Mouse (Mus musculus) midbrain, embryonic 14.5 days (tissue): ENCODE measurements at regions not wholly inside any gene's neighbourhood (a gene's known extent, or its start where the extent isn't known, plus 50 kb on each side); places are given as distances from the start of the nearest gene placed in this dataset.
"Not testable (repeated sequence)": the region's sequence is repeated elsewhere in the genome, so short reads cannot be mapped to it uniquely, and the experiment has no call there.

ENCODE experiments used
- ATAC-seq: fragments of 200-750 bp; cut with Nextera tagmentation; 2 replicates; pipeline ENCODE4 v1.8.0; 2017; ENCODE audit warnings: moderate number of reproducible peaks, moderate library complexity; ENCODE audit not compliant: low FRiP score, low TSS enrichment
- DNase-seq: peaks from one replicate; pipeline ENCODE4 v3.0.0-alpha.2; 2015
- H3K27ac ChIP-seq: fragments of 300-500 bp; sonication (generic); replicated peaks from 2 replicates; pipeline ENCODE4 v1.5.1; 2014; ENCODE audit warnings: mild to moderate bottlenecking, low read depth, low read length, moderate library complexity
- H3K27me3 ChIP-seq: fragments of 300-500 bp; sonication (generic); 2 replicates; pipeline ENCODE4 v1.6.1; 2014; ENCODE audit warnings: low read length, control low read depth, mixed read lengths; ENCODE audit not compliant: control insufficient read depth, insufficient read depth
- H3K36me3 ChIP-seq: fragments of 300-500 bp; sonication (generic); 2 replicates; pipeline ENCODE4 v1.6.1; 2014; ENCODE audit warnings: low read length, control low read depth; ENCODE audit not compliant: control insufficient read depth, insufficient read depth
- H3K4me1 ChIP-seq: fragments of 300-500 bp; sonication (generic); 2 replicates; pipeline ENCODE4 v1.6.1; 2014; ENCODE audit warnings: mild to moderate bottlenecking, antibody characterized with exemption, low read length, control low read depth; ENCODE audit not compliant: control insufficient read depth, insufficient read depth
- H3K4me2 ChIP-seq: fragments of 300-500 bp; sonication (generic); 2 replicates; pipeline ENCODE4 v1.6.1; 2014; ENCODE audit warnings: mild to moderate bottlenecking, low read length, moderate library complexity
- H3K4me3 ChIP-seq: fragments of 300-500 bp; sonication (generic); replicated peaks from 2 replicates; pipeline ENCODE4 v1.5.1; 2014; ENCODE audit warnings: low read depth, low read length
- H3K9ac ChIP-seq: fragments of 300-500 bp; sonication (generic); replicated peaks from 2 replicates; pipeline ENCODE4 v1.6.1; 2014; ENCODE audit warnings: mild to moderate bottlenecking, low read length, moderate library complexity
- H3K9me3 ChIP-seq: fragments of 300-500 bp; sonication (generic); 2 replicates; pipeline ENCODE4 v1.6.1; 2016; ENCODE audit warnings: low read length, control low read depth, mixed read lengths; ENCODE audit not compliant: control insufficient read depth
- WGBS: fragments of 180-500 bp; shearing (Covaris S2); extraction: QIAGEN DNeasy Blood & Tissue Kit; methylation state at CpG from one replicate; pipeline ENCODE4 v1.1.7; 2014; 5-methylcytosine and 5-hydroxymethylcytosine counted together

GRCm38 (mm10) chr9:5542604-5543003 lies 197.4 kb downstream of the Casp12 start:
- H3K27ac ChIP-seq, result no peak overlapping the region
- H3K9me3 ChIP-seq, result no peaks in the 10 kb centered on the region
- no peak overlapping the region for H3K9ac ChIP-seq
- no peak overlapping the region for H3K4me3 ChIP-seq
- 72% methylated on average over 1 of the region's 1 CpGs for WGBS
- DNase-seq (no peak), ATAC-seq (no peak)
- no peaks in the 10 kb centered on the region for H3K36me3 ChIP-seq
- H3K27me3 ChIP-seq, result no peaks in the 10 kb centered on the region
- H3K4me1 ChIP-seq, result no peaks in the 10 kb centered on the region
- H3K4me2 ChIP-seq, result no peak overlapping the region

DNA sequence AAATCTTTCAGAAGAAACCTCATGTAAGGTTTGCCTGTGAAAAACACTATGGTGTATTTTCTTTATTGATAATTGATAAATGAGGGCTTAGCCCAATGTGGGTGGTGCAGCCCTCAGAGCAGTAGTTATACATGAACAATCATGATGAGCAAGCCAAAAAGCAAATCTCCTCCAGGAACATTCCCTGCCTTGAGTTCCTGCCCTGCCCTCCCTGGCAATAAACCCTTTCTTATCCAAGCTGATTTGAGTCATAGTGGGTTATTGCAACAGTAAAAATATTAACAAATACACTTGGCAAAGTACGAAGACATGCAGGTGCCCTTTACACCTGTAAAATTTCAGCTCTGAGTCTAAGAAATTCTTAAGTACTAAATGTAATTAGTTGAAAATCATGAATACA lies 229.8 kb downstream of the Casp12 start:
- no peak for DNase-seq
- no peaks in the 10 kb centered on the region for H3K27me3 ChIP-seq
- WGBS, result 92% methylated on average over 1 of the region's 1 CpGs
- no peaks in the 10 kb centered on the region for H3K36me3 ChIP-seq
- no peaks in the 10 kb centered on the region for H3K9me3 ChIP-seq
- ATAC-seq, result no peak
- no peak overlapping the region for H3K9ac ChIP-seq
- no peaks in the 10 kb centered on the region for H3K4me1 ChIP-seq
- no peak overlapping the region for H3K4me2 ChIP-seq
- no peak overlapping the region for H3K4me3 ChIP-seq
- no peak overlapping the region for H3K27ac ChIP-seq

DNA sequence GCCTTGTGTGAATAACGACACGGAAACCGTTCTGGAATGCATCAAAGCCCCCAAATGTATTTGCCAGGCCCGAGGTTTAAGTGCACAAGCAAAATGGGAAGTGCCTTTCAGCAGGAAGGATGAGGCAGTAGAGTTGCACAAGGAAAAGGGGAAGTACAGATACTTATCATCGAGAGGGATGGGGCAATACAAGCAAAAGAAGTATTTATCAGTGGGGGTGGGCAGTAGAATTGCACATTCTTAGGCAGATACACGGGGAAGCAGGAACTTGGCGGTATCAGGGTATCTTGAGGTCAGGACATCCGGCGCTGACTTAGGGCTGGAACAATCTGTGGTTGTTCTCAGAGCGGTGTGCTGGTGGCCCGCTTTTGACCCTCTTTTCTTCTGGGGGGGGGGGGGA lies 232.9 kb downstream of the Casp12 start:
- not testable (repeated sequence) for H3K9ac ChIP-seq, H3K9me3 ChIP-seq, ATAC-seq, H3K4me3 ChIP-seq, DNase-seq, H3K27me3 ChIP-seq, H3K27ac ChIP-seq, H3K4me1 ChIP-seq, H3K4me2 ChIP-seq, H3K36me3 ChIP-seq
- 85% methylated on average over 11 of the region's 11 CpGs for WGBS

DNA sequence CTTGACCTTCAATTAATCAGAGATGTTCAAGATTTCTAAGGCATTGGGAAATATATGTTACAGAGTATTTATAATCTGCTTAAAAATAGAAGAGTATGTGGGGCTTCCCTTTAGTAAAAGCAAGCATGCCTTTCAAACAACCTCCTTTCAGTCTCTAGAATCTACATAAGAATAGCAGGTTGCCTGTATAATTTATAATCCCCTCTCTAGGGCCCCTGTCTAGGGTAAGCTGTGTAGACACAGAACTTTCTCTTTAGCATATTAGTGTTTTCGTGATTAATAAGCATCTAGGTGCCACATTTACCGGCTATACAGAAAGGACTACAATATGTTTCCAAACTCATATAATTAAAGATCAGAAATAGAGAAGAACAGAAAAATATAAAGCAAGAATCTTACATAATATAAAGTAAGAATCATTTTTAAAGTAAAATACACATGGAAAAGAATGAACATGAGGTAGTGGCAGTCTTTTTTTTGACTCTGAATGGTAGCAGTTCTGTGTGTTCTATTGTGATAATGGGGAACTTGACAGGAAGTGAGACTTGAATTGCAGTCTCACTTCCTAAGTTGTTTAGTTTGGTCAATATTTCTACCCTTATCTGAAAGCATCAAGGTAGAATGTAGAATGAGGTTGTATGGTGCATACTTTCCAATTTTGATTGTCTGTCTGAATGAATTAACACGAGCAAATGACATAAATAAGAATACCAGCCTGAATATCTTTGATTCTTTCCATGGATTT lies 250.8 kb downstream of the Casp12 start:
- H3K27me3 ChIP-seq, result no peaks in the 10 kb centered on the region
- H3K4me1 ChIP-seq, result no peaks in the 10 kb centered on the region
- H3K27ac ChIP-seq, result no peak overlapping the region
- no peaks in the 10 kb centered on the region for H3K9me3 ChIP-seq
- H3K4me2 ChIP-seq, result no peak overlapping the region
- no peak overlapping the region for H3K9ac ChIP-seq
- ATAC-seq (peak; percentile 44; the same call in 1 of the 2 replicates), DNase-seq (peak; percentile 35)
- WGBS, result 46% methylated on average over 3 of the region's 3 CpGs
- no peaks in the 10 kb centered on the region for H3K36me3 ChIP-seq
- H3K4me3 ChIP-seq, result no peak overlapping the region

DNA sequence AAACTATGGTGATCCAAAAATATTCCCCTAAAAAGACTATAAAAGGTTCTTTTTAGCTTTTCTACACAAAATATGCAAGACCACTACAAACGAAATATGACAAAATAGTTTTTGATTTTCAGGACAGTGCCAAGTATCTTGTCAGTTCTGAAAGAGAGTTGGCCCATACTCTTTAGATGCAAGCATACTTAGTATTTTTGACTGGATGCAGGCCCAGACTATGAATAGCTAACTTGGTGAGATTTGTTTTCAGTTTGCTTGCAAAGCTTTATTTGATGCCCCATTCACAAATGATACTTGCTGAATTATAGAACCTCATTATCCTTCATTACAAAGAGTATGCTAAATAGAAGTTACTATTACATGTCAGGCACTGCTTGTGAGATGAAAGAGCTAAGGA lies 258.8 kb downstream of the Casp12 start:
- Histone ChIP-seq H3K9me3 (no peaks in the 10 kb centered on the region), H3K27ac (no peak overlapping the region), H3K36me3 (no peaks in the 10 kb centered on the region), H3K27me3 (no peaks in the 10 kb centered on the region), H3K4me3 (no peak overlapping the region), H3K4me1 (no peaks in the 10 kb centered on the region), H3K9ac (no peak overlapping the region), H3K4me2 (no peak overlapping the region)
- WGBS, result 65% methylated on average over 1 of the region's 1 CpGs
- ATAC-seq (no peak), DNase-seq (no peak)

DNA sequence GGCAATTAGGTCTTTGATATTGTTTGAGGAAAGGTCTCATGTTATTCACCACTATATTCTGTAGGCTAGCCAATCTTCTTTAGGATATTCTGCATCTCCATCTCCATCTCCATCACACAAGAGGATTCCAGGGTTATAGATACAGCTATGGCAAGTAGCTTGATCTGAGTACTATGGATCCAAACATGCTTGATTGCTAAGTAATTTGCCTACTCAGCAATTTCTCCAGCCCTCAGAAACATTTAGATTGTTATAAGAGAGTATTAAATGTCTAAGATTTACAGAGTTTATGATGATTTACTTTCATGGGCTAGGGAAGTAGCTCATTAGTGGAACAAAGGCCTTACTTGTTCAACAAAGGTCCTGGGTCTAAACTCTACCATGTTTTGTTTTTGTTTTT lies 259.8 kb downstream of the Casp12 start:
- Histone ChIP-seq H3K36me3 (no peaks in the 10 kb centered on the region), H3K9ac (no peak overlapping the region), H3K4me1 (no peaks in the 10 kb centered on the region), H3K27me3 (no peaks in the 10 kb centered on the region), H3K4me3 (no peak overlapping the region), H3K9me3 (no peaks in the 10 kb centered on the region), H3K27ac (no peak overlapping the region), H3K4me2 (no peak overlapping the region)
- ATAC-seq (no peak), DNase-seq (no peak)

- Histone ChIP-seq H3K4me3 (no peak overlapping the region), H3K4me1 (no peaks in the 10 kb centered on the region), H3K9ac (no peak overlapping the region), H3K4me2 (no peak overlapping the region), H3K27ac (no peak overlapping the region), H3K9me3 (no peaks in the 10 kb centered on the region), H3K36me3 (no peaks in the 10 kb centered on the region), H3K27me3 (no peaks in the 10 kb centered on the region)
- 95% methylated on average over 17 of the region's 17 CpGs for WGBS
- DNase-seq (no peak), ATAC-seq (no peak)
Observed at GRCm38 (mm10) chr9:5616725-5617124, 271.5 kb downstream of the Casp12 start.

- ATAC-seq, result no peak
- Histone ChIP-seq H3K9ac (no peak overlapping the region), H3K27me3 (no peaks in the 10 kb centered on the region), H3K36me3 (no peaks in the 10 kb centered on the region), H3K27ac (no peak overlapping the region), H3K9me3 (no peaks in the 10 kb centered on the region), H3K4me3 (no peak overlapping the region), H3K4me1 (no peaks in the 10 kb centered on the region), H3K4me2 (no peak overlapping the region)
- DNase-seq, result no peak
- WGBS, result 85% methylated on average over 2 of the region's 2 CpGs
Observed at GRCm38 (mm10) chr9:5623396-5623795, 278.2 kb downstream of the Casp12 start.

DNA sequence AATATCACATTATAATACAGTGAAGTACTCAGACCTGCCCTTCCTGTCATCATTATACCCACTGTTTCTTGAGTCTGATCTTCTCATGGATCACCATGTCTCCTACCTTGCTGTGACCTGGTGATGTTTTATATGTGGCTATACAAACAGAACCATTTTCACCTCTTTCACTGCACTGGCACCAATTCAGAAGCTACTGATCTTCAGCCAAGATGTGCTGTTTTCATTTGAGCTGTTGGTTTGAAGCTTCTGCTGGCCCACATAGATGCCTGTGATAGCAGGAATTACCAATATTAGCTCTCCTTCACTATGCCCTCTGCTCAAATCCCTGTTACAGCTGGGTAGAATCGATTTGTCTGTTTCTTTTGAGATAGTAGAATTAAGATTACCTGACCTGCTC lies 282.3 kb downstream of the Casp12 start:
- no peak overlapping the region for H3K4me3 ChIP-seq

More for the DNA sequence above, 282.3 kb downstream of the Casp12 start:
- H3K36me3 ChIP-seq, result no peaks in the 10 kb centered on the region
- no peak overlapping the region for H3K27ac ChIP-seq
- H3K27me3 ChIP-seq, result no peaks in the 10 kb centered on the region
- H3K4me1 ChIP-seq, result no peaks in the 10 kb centered on the region
- H3K9me3 ChIP-seq, result no peaks in the 10 kb centered on the region
- H3K4me2 ChIP-seq, result no peak overlapping the region
- H3K9ac ChIP-seq, result no peak overlapping the region
- WGBS, result 70% methylated on average over 1 of the region's 1 CpGs
- ATAC-seq, result no peak
- no peak for DNase-seq
